Mouse (Mus musculus) ES-Bruce4 (cell line): ENCODE results near the gene Hdac1.

Experiments used
- CTCF ChIP-seq: IDR thresholded peaks from one replicate; pipeline ENCODE4 v1.8.1; 2011; ENCODE audit warnings: low read depth, low read length
- EP300 ChIP-seq: IDR thresholded peaks from 2 replicates; pipeline ENCODE4 v1.6.1; 2011; ENCODE audit warnings: low read depth, low read length; ENCODE audit not compliant: insufficient read depth
- POLR2A ChIP-seq: IDR thresholded peaks from one replicate; pipeline ENCODE4 v1.8.1; 2011; ENCODE audit warnings: low read length; ENCODE audit not compliant: insufficient read depth

DNA sequence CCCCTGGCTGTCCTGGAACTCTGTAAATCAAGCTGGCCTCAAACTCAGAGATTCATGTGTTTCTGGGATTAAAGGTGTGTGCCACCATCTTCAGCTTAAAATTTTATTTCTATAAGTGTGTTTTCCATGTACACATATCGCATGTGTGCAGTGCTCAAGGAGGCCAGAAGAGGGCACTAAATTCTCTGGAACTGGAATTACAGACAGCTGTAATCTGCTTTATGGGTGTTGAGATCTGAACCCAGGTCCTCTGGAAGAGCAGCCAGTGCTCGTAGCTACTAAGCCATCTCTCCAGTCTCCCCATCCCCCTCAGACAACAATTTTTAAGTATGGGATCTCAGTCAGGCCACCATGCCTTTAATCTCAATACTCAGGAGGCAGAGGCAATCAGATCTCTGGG, 6.8 kb upstream of the Hdac1 start:
- no peak for TF ChIP-seq CTCF
- TF ChIP-seq POLR2A: no peak
- no peak for TF ChIP-seq EP300
